Mouse (Mus musculus) G1E (cell line): Measurements from ENCODE around the gene Trmt10c. TPM values are rescaled to one million over a fixed set of nuclear protein-coding genes. Genes with fewer than 3 reads are reported as not detected.

Source experiments
- ATAC-seq: 2 replicates; pipeline ENCODE4 v1.8.0; 2016; ENCODE audit warnings: mild to moderate bottlenecking; ENCODE audit not compliant: insufficient number of reproducible peaks, poor library complexity, low FRiP score, severe bottlenecking; ENCODE audit errors: extremely low read depth
- DNase-seq: peaks from one replicate; pipeline ENCODE4 v3.0.0; 2012; ENCODE audit warnings: low spot score
- H3K27me3 ChIP-seq: 2 replicates; pipeline ENCODE4 v1.6.1; 2012; ENCODE audit warnings: mild to moderate bottlenecking, low read length, inconsistent platforms; ENCODE audit not compliant: insufficient read depth
- H3K36me3 ChIP-seq: replicated peaks from 2 replicates; pipeline ENCODE3; 2012; ENCODE audit warnings: mild to moderate bottlenecking, inconsistent platforms
- H3K4me1 ChIP-seq: 2 replicates; pipeline ENCODE4 v1.6.1; 2012; ENCODE audit warnings: low read depth, low read length, inconsistent platforms, mixed read lengths; ENCODE audit not compliant: insufficient read depth
- H3K4me3 ChIP-seq: 2 replicates; pipeline ENCODE4 v1.5.1; 2012; ENCODE audit warnings: low read depth, mild to moderate bottlenecking, inconsistent platforms, low read length, moderate library complexity, mixed read lengths
- H3K9me3 ChIP-seq: replicated peaks from 2 replicates; pipeline ENCODE4 v1.6.1; 2012; ENCODE audit warnings: inconsistent platforms
- CTCF ChIP-seq: IDR thresholded peaks from 2 replicates; pipeline ENCODE4 v1.5.1; 2012; ENCODE audit warnings: low read depth, low read length, inconsistent platforms, mixed read lengths
- GATA1 ChIP-seq: IDR thresholded peaks from 2 replicates; pipeline ENCODE4 v1.6.1; 2012; ENCODE audit warnings: borderline replicate concordance, low read length, inconsistent platforms, mixed read lengths
- GATA2 ChIP-seq: IDR thresholded peaks from 2 replicates; pipeline ENCODE4 v1.6.1; 2012; ENCODE audit warnings: low read depth, low read length, inconsistent platforms, borderline replicate concordance
- POLR2AphosphoS5 ChIP-seq: IDR thresholded peaks from 2 replicates; pipeline ENCODE4 v1.6.1; 2012; ENCODE audit warnings: low read depth, low read length, inconsistent platforms; ENCODE audit not compliant: insufficient replicate concordance
- TAL1 ChIP-seq: conservative IDR thresholded peaks from 2 replicates; pipeline ENCODE4 v1.6.1; 2012; ENCODE audit warnings: low read depth, low read length, inconsistent platforms, mixed read lengths
- polyA plus RNA-seq: library from polyadenylated mRNA; stranded (reverse); fragments of >175 nt; gene quantifications from 2 replicates; pipeline ENCODE4 v1.2.3, GENCODE M21; 2012
- total RNA-seq, 2 experiments: library from RNA; stranded (forward) in 1 of 2; stranded (reverse) in 1 of 2; fragments of 200-1000 nt in 1 of 2; fragments of >200 nt in 1 of 2; fragmentation: Nextera tagmentation in 1 of 2; gene quantifications; 2 replicates each; pipeline ENCODE4 v1.2.3; 2014 to 2017

The Trmt10c gene
- total RNA-seq (2014; fragmentation: Nextera tagmentation) (28.4 and 35.4 TPM in 2 replicates), total RNA-seq (2017) (38.6 and 43.8 TPM in 2 replicates), polyA plus RNA-seq (13.6 and 15.4 TPM in 2 replicates)

- Histone ChIP-seq H3K9me3 (no peaks in the 10 kb centered on the region), H3K4me3 (peak within 1 kb of the TSS; percentile 77), H3K36me3 (peaks cover 33% of the 10 kb centered on the region), H3K27me3 (no peaks in the 10 kb centered on the region), H3K4me1 (peaks cover 17% of the 10 kb centered on the region)
- DNase-seq (peak; percentile 72), ATAC-seq (peak; percentile 72)
- TF ChIP-seq GATA1 (no peak), POLR2AphosphoS5 (no peak), GATA2 (no peak), CTCF (no peak), TAL1 (no peak)
Measured at GRCm38 (mm10) chr16:56037138-56038010, at the start of gene Trmt10c. TSS of gene Trmt10c (minus strand) at chr16:56037819.

- peaks cover 5% of the 10 kb centered on the region for H3K4me1 ChIP-seq
- peaks cover 51% of the 10 kb centered on the region for H3K36me3 ChIP-seq
- TF ChIP-seq GATA1, result no peak
- TF ChIP-seq CTCF, result no peak
- no peak for TF ChIP-seq GATA2
- no peak for TF ChIP-seq TAL1
- TF ChIP-seq POLR2AphosphoS5, result no peak
- no peaks in the 10 kb centered on the region for H3K9me3 ChIP-seq
- DNase-seq (no peak), ATAC-seq (no peak)
- no peak overlapping the region for H3K4me3 ChIP-seq
- no peaks in the 10 kb centered on the region for H3K27me3 ChIP-seq
Measured at GRCm38 (mm10) chr16:56086336-56086735, 48.7 kb upstream of the Trmt10c start.

- H3K4me1 ChIP-seq, result peaks cover 20% of the 10 kb centered on the region
- no peaks in the 10 kb centered on the region for H3K9me3 ChIP-seq
- ATAC-seq (no peak), DNase-seq (no peak)
- peaks cover 53% of the 10 kb centered on the region for H3K36me3 ChIP-seq
- no peaks in the 10 kb centered on the region for H3K27me3 ChIP-seq
- no peak for TF ChIP-seq POLR2AphosphoS5
- no peak for TF ChIP-seq TAL1
- TF ChIP-seq GATA1, result no peak
- TF ChIP-seq GATA2, result no peak
- no peak for TF ChIP-seq CTCF
- no peak overlapping the region for H3K4me3 ChIP-seq
Measured at GRCm38 (mm10) chr16:56081691-56082090, 44.1 kb upstream of the Trmt10c start.

GRCm38 (mm10) chr16:56079419-56079818, 41.8 kb upstream of the Trmt10c start:
- peaks cover 38% of the 10 kb centered on the region for H3K36me3 ChIP-seq
- no peak for DNase-seq

GRCm38 (mm10) chr16:56076121-56076869, 38.7 kb upstream of the Trmt10c start:
- peaks cover 52% of the 10 kb centered on the region for H3K4me1 ChIP-seq
- no peaks in the 10 kb centered on the region for H3K9me3 ChIP-seq
- DNase-seq (no peak), ATAC-seq (no peak)
- TF ChIP-seq CTCF (no peak), TAL1 (no peak), GATA2 (no peak), POLR2AphosphoS5 (no peak), GATA1 (no peak)
- H3K27me3 ChIP-seq, result no peaks in the 10 kb centered on the region
- peaks cover 30% of the 10 kb centered on the region for H3K36me3 ChIP-seq
- peak overlapping the region; percentile 88 for H3K4me3 ChIP-seq

More at GRCm38 (mm10) chr16:56079419-56079818, 41.8 kb upstream of the Trmt10c start:
- TF ChIP-seq TAL1 (no peak), GATA2 (no peak), POLR2AphosphoS5 (no peak), GATA1 (no peak), CTCF (no peak)
- H3K4me1 ChIP-seq, result peaks cover 22% of the 10 kb centered on the region
- no peak for ATAC-seq
- H3K27me3 ChIP-seq, result no peaks in the 10 kb centered on the region
- H3K9me3 ChIP-seq, result no peaks in the 10 kb centered on the region
- no peak overlapping the region for H3K4me3 ChIP-seq

- peaks cover 60% of the 10 kb centered on the region for H3K4me1 ChIP-seq
- TF ChIP-seq TAL1 (no peak), CTCF (no peak), GATA2 (no peak), GATA1 (no peak), POLR2AphosphoS5 (no peak)
- H3K4me3 ChIP-seq, result peak overlapping the region; percentile 88
- no peaks in the 10 kb centered on the region for H3K9me3 ChIP-seq
- 0 out of 2 replicates have a peak, but pooled peaks have one; percentile 9 for ATAC-seq
- no peaks in the 10 kb centered on the region for H3K27me3 ChIP-seq
- DNase-seq, result peak; percentile 75
- peaks cover 22% of the 10 kb centered on the region for H3K36me3 ChIP-seq
Measured at GRCm38 (mm10) chr16:56075222-56076111, 37.8 kb upstream of the Trmt10c start.
